9 mouse cellular contexts compared by ENCODE assay signal in the genomic region with DNA sequence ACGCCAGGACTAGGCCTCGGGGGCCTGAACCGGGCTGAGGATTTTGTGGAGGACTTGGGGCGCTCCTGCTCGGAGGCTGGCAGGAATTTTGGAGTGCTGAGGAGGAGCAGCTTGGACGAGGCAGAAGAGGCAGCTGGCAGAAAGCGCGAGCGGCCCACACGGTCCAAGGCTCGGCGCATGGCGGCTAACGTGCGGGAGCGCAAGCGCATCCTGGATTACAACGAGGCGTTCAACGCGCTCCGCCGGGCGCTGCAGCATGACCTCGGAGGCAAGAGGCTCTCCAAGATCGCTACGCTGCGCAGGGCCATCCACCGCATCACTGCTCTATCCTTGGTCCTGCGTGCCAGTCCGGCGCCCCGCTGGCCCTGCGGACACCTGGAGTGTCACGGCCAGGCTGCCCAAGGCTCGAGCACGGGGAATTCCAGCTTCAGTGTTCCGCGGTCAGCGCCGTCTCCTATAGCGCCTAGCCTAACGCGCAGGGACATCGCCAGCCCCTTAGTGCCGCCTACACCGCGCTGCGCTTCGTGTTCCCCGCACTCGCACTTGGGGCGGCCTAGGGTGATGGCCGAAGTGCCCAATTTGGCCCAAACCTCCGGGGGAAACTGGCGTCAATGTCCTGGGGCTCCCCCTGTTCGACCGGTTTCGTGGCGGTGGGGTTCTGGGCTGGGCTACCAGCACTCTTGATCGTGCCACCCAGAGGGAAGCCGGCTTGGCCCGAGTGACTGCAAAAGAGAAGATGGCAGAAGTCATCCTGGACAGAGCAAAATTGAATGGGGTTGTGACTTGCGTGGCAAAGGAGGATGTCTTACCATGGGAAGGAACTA. TPM values are rescaled to one million over a fixed set of nuclear protein-coding genes. Genes with fewer than 3 reads are reported as not detected.
DNase-seq lines count a peak whose midpoint lies in the region; ATAC-seq and TF ChIP-seq lines count a peak whose summit lies in the region.
"Had no signal": no experiment of that assay in that cellular context is flagged by ENCODE, and none has a peak within 500 bp of the region (broad histone marks: within the 10 kb centered on the region; RNA-seq: fewer than 3 reads in every experiment).

No protein-coding gene starts in this region.

- H3K4me3 ChIP-seq in lung, embryonic 14.5 days (ENCODE audit: low read depth, low read length) = peak overlapping the region; percentile 36
- peak overlapping the region; percentile 33 for H3K4me3 ChIP-seq in intestine, embryonic 15.5 days (replicated peaks)
- peak overlapping the region; percentile 36 for H3K4me3 ChIP-seq in midbrain, embryonic 12.5 days
- H3K4me3 ChIP-seq in lung, adult 2 months (replicated peaks; ENCODE audit: extremely low read depth, low read depth, low read length) = no peak overlapping the region

- intact Hi-C loops in heart, postnatal 10 days (cut with DNase I) = no loop called here

- WGBS in lung, embryonic 14.5 days = 3% methylated on average over 64 of the region's 64 CpGs
- WGBS in intestine, embryonic 15.5 days = 3% methylated on average over 64 of the region's 64 CpGs
- 2% methylated on average over 60 of the region's 64 CpGs for WGBS in midbrain, embryonic 12.5 days
- 5% methylated on average over 64 of the region's 64 CpGs for WGBS in lung, adult 2 months

- TF ChIP-seq CTCF in lung, embryonic 14.5 days (IDR thresholded peaks at IDR 0.05; ENCODE audit: low read depth) = no peak
- TF ChIP-seq CTCF in lung, adult 2 months (IDR thresholded peaks at IDR 0.05; ENCODE audit: insufficient read depth, low read length) = no peak

- H3K36me3 ChIP-seq in lung, embryonic 14.5 days (ENCODE audit: insufficient read depth) = no peaks in the 10 kb centered on the region
- no peaks in the 10 kb centered on the region for H3K36me3 ChIP-seq in intestine, embryonic 15.5 days
- no peaks in the 10 kb centered on the region for H3K36me3 ChIP-seq in midbrain, embryonic 12.5 days

- peak; percentile 55 for DNase-seq in lung, embryonic 14.5 days
- DNase-seq in lung, postnatal 25 days (ENCODE audit: low spot score) = no peak
- peak; percentile 62 for DNase-seq in embryo, embryonic 11 days
- DNase-seq in gastrocnemius, adult 8-10 months (ENCODE audit: low spot score in 2 of 2) = no peak
- DNase-seq in lung, adult 2 months = no peak
- no peak for DNase-seq in heart, postnatal 10 days

- H3K27me3 ChIP-seq in lung, embryonic 14.5 days (ENCODE audit: insufficient read depth, low read length) = peaks cover 54% of the 10 kb centered on the region
- peaks cover 45% of the 10 kb centered on the region for H3K27me3 ChIP-seq in intestine, embryonic 15.5 days (replicated peaks)
- H3K27me3 ChIP-seq in midbrain, embryonic 12.5 days = peaks cover 78% of the 10 kb centered on the region

- H3K9ac ChIP-seq in lung, embryonic 14.5 days = peak overlapping the region; percentile 34
- peak overlapping the region; percentile 28; the same call in 1 of the 2 replicates for H3K9ac ChIP-seq in intestine, embryonic 15.5 days
- peak overlapping the region; percentile 43; the same call in 1 of the 2 replicates for H3K9ac ChIP-seq in midbrain, embryonic 12.5 days (replicated peaks)

- no peaks in the 10 kb centered on the region for H3K4me1 ChIP-seq in lung, embryonic 14.5 days (ENCODE audit: insufficient read depth)
- H3K4me1 ChIP-seq in intestine, embryonic 15.5 days (replicated peaks) = peaks cover 10% of the 10 kb centered on the region
- H3K4me1 ChIP-seq in midbrain, embryonic 12.5 days = peaks cover 6% of the 10 kb centered on the region; the same call in 1 of the 2 replicates
- H3K4me1 ChIP-seq in lung, adult 2 months (ENCODE audit: control insufficient read depth, insufficient read depth, low read length) = no peaks in the 10 kb centered on the region

- no peak for TF ChIP-seq POLR2A in lung, adult 2 months (IDR thresholded peaks at IDR 0.05; ENCODE audit: borderline replicate concordance, extremely low read depth, low read depth, low read length)

- H3K27ac ChIP-seq in lung, embryonic 14.5 days (ENCODE audit: low read depth) = no peak overlapping the region
- H3K27ac ChIP-seq in intestine, embryonic 15.5 days = no peak overlapping the region
- no peak overlapping the region for H3K27ac ChIP-seq in midbrain, embryonic 12.5 days (replicated peaks)
- H3K27ac ChIP-seq: macrophage had no signal

- peak overlapping the region; percentile 68 for H3K4me2 ChIP-seq in lung, embryonic 14.5 days
- H3K4me2 ChIP-seq in intestine, embryonic 15.5 days (replicated peaks) = peak overlapping the region; percentile 76
- peak overlapping the region; percentile 54 for H3K4me2 ChIP-seq in midbrain, embryonic 12.5 days (replicated peaks)

- peak; percentile 21; the same call in 1 of the 2 replicates for ATAC-seq in lung, embryonic 14.5 days (ENCODE audit: insufficient read depth)
- no peak for ATAC-seq in intestine, embryonic 15.5 days
- ATAC-seq in midbrain, embryonic 12.5 days (ENCODE audit: low FRiP score, low read depth) = no peak

- no peaks in the 10 kb centered on the region for H3K9me3 ChIP-seq in lung, embryonic 14.5 days (ENCODE audit: low read depth, low read length)
- H3K9me3 ChIP-seq in intestine, embryonic 15.5 days = no peaks in the 10 kb centered on the region
- no peaks in the 10 kb centered on the region for H3K9me3 ChIP-seq in midbrain, embryonic 12.5 days

RNA-seq across cellular contexts. Expression of gene Bhlha9, which starts 0.5 kb away (rescaled TPM):
- polyA plus RNA-seq in lung, embryonic 14.5 days (2014; fragmentation: Nextera tagmentation; extraction: Ambion mirVana) = not detected in 2 replicates
- polyA plus RNA-seq in intestine, embryonic 15.5 days (2015; fragmentation: Nextera tagmentation; extraction: Ambion mirVana) = 0.14 and 0.19 TPM in 2 replicates
- polyA plus RNA-seq in midbrain, embryonic 12.5 days (2016; fragmentation: Nextera tagmentation; extraction: Ambion mirVana) = not detected in 2 replicates
- not detected for total RNA-seq in gastrocnemius, adult 8-10 months (2022)
- not detected in 2 replicates for polyA plus RNA-seq in lung, adult 2 months (2012; rRNA removed)
- total RNA-seq in heart, postnatal 10 days (2021) = not detected
- polyA plus RNA-seq: macrophage had no signal

RNA-seq across cellular contexts. Expression of gene Trarg1, which starts 6.8 kb away (rescaled TPM):
- 0.07 and 0.16 TPM in 2 replicates for polyA plus RNA-seq in lung, embryonic 14.5 days (2014; fragmentation: Nextera tagmentation; extraction: Ambion mirVana)
- polyA plus RNA-seq in intestine, embryonic 15.5 days (2015; fragmentation: Nextera tagmentation; extraction: Ambion mirVana) = 0.35 and 0.64 TPM in 2 replicates
- not detected in 2 replicates for polyA plus RNA-seq in midbrain, embryonic 12.5 days (2016; fragmentation: Nextera tagmentation; extraction: Ambion mirVana)
- total RNA-seq in gastrocnemius, adult 8-10 months (2022) = 1 to 10 TPM in 3 of 4 experiments, under 1 TPM in 1; 0.61 to 5.9 (median 2.1) TPM
- 5.3 and 7.5 TPM in 2 replicates for polyA plus RNA-seq in lung, adult 2 months (2012; rRNA removed)
- 1 to 10 TPM; 4.2 to 6.7 TPM for total RNA-seq in heart, postnatal 10 days (2021)
- polyA plus RNA-seq: macrophage had no signal

RNA-seq across cellular contexts. Expression of gene Abr, which starts 50.7 kb away (rescaled TPM):
- polyA plus RNA-seq in lung, embryonic 14.5 days (2014; fragmentation: Nextera tagmentation; extraction: Ambion mirVana) = 32.9 and 39.2 TPM in 2 replicates
- 37.9 and 38.3 TPM in 2 replicates for polyA plus RNA-seq in intestine, embryonic 15.5 days (2015; fragmentation: Nextera tagmentation; extraction: Ambion mirVana)
- polyA plus RNA-seq in midbrain, embryonic 12.5 days (2016; fragmentation: Nextera tagmentation; extraction: Ambion mirVana) = 70.1 and 73.3 TPM in 2 replicates
- 10 to 100 TPM in 1 of 4 experiments, 1 to 10 TPM in 3; 5.5 to 10.6 (median 6.4) TPM for total RNA-seq in gastrocnemius, adult 8-10 months (2022)
- polyA plus RNA-seq in lung, adult 2 months (2012; rRNA removed) = 53.5 and 54.8 TPM in 2 replicates
- total RNA-seq in heart, postnatal 10 days (2021) = 10 to 100 TPM; 33.9 to 41.2 TPM

Comparison
In these comparisons a context has a peak if more than half of its experiments do, and no peak if none do; other contexts are left out.
1. DNase-seq: peak in lung, embryonic 14.5 days (single experiment) and embryo, embryonic 11 days (single experiment); none in lung, postnatal 25 days (single experiment), gastrocnemius, adult 8-10 months (0 of 2), lung, adult 2 months (single experiment) and heart, postnatal 10 days (0 of 2).
2. Peak in every context shown above with its lines, with median percentiles within 50 percentile points of each other: H3K4me2 ChIP-seq and H3K9ac ChIP-seq.